Mouse (Mus musculus): ENCODE results near the gene Cxxc4.

DNA sequence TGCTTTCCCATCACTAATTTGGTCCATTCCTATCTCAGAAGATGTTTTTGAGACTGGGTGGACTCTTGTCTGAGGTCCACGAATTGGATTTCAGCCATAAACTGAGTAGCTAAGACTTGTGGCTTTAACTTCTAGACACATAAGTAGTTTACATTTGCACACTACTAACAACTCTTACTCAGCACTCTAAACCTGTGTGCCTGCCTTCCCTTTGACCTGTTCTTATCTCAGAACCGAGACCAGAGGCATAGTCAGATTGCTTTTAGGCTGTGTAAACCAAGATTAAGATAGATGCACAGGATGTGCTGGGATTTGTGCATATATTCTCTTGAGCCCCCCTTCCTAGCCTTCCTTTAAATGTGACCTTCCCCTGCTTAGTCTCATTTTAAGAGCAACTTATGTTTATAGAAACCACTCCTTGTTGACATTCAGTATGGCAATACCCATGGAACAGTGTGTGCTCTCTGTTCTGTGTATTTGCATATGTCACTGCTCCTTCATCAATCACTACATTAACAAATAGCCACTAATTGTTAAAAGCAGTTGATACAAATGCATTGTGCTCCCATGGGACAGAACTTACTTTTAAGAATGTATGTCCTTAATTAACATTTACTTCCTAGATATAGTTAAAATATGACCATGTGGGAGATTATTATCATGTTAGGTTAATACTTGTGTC is 7.0 kb downstream of the Cxxc4 start:
- TF ChIP-seq CTCF (IDR thresholded peaks at IDR 0.05 in 2 of 3, conservative IDR thresholded peaks at IDR 0.05 in 1 of 3; ENCODE audit: control insufficient read depth in 1 of 3, insufficient read depth in 1 of 3, low read depth in 2 of 3, low read length in 3 of 3, poor library complexity in 1 of 3, severe bottlenecking in 1 of 3) (no peak), MAFK (IDR thresholded peaks at IDR 0.05; ENCODE audit: borderline replicate concordance, low read depth, low read length) (no peak), GATA1 (IDR thresholded peaks at IDR 0.05; ENCODE audit: low read depth, low read length) (no peak), TCF12 (IDR thresholded peaks at IDR 0.05; ENCODE audit: low read depth, low read length) (no peak), MYB (IDR thresholded peaks at IDR 0.05; ENCODE audit: low read depth, low read length) (no peak), USF1 (IDR thresholded peaks at IDR 0.05; ENCODE audit: low read depth, low read length) (no peak), POLR2AphosphoS2 (IDR thresholded peaks at IDR 0.05; ENCODE audit: low read length) (no peak), RAD21 (IDR thresholded peaks at IDR 0.05; ENCODE audit: low read depth, low read length) (no peak), MAX (IDR thresholded peaks at IDR 0.05; ENCODE audit: low read length) (no peak), ZKSCAN1 (IDR thresholded peaks at IDR 0.05; ENCODE audit: low read depth, low read length) (no peak), MEF2A (IDR thresholded peaks at IDR 0.05; ENCODE audit: extremely low read depth, insufficient replicate concordance, low read depth, low read length, poor library complexity, severe bottlenecking) (no peak)

Data from MEL (cell line).